Mouse (Mus musculus): ENCODE results near the gene Agr3.

DNA sequence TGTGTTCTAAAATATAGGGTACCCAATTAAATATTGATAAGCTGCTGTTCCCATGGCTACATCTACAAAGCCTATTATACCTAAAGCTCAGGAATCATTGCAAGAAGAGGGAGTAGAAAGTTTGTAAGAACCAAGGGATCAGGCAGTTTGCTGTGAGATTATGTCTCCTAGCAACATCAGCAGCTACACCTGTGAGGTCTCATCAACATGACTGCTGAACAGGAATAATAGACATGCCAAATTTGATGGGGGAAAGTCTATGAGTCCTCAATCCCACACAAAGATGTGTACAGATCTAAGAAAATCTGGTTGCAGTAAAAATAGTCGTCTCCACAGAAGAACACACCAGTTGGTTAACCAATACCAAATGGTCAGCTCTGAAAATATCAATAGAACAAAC lies 26.3 kb downstream of the Agr3 start:
- no peak for TF ChIP-seq TAL1 (IDR thresholded peaks at IDR 0.05; ENCODE audit: low read length)
- TF ChIP-seq GATA1 (IDR thresholded peaks at IDR 0.05; ENCODE audit: low read length), result no peak

Data from erythroblast, embryonic 14.5 days (primary cell).